Mouse (Mus musculus): ENCODE data around the gene Arl3. TPM values are rescaled to one million over a fixed set of nuclear protein-coding genes. Genes with fewer than 3 reads are reported as not detected.

Gene Arl3
- polyA plus RNA-seq, 2 experiments from 2014 or later = 22.1 to 24.5 TPM

GRCm38 (mm10) chr19:46499836-46500580 lies 73.0 kb downstream of the Arl3 start:
- ATAC-seq = peak; percentile 62

DNA sequence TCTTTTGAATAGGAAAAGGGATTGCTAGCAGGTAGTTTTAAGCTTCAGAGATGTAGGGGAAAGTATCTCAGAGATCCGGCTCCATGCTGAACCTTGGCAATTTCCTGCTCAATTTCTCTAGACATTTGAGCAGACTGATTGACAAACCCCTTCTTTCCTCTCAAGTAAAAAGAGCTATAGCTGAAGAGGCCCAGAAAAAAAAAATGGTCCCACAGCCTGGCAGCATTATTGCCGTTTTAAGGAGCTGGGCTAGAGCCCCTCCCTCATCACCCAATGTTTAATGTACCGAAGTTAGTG lies 73.5 kb downstream of the Arl3 start:
- ATAC-seq = no peak

DNA sequence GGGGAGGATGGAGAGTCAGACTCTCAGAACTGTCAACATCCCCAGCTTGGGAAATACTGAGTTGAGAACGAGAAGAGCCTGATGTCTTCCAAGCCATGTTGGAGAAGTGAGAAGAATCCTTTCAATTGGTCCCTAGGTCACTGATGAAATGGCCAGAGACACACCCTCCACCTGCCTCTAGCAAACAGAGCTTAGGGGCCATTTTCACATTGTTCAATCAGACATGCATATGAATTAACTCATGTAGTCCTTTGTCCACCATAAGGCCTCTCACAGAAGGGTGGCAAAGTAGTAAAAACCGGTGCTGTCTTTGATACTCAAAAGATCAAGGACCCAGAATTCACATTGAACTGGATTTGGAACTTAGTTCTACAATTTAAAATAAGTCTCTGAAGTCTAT lies 75.8 kb downstream of the Arl3 start:
- ATAC-seq = no peak

- ATAC-seq = no peak
These were observed 77.9 kb downstream of the Arl3 start for GRCm38 (mm10) chr19:46495136-46495535.

DNA sequence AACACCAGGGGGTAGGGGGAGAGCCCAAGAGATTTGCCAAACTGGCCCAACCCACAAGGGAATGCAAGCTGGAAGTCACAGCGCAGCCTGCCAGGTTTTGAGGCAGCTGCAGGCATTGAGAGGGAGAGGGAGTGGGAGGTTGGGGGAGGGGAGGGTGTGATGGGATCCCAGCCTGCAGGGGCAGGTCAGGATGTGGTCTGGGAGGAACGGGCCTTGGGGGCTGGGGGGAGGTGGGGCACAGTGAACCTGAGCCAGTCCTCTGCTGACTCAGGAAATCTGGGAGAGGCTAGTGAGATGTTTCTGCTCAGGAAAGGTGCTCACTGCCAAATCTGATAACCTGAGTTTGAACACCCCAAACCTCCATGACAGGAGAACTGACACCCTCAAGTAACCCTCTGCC lies 82.4 kb downstream of the Arl3 start:
- ATAC-seq = no peak

- ATAC-seq = no peak
These were observed 83.5 kb downstream of the Arl3 start for GRCm38 (mm10) chr19:46489448-46489847.

DNA sequence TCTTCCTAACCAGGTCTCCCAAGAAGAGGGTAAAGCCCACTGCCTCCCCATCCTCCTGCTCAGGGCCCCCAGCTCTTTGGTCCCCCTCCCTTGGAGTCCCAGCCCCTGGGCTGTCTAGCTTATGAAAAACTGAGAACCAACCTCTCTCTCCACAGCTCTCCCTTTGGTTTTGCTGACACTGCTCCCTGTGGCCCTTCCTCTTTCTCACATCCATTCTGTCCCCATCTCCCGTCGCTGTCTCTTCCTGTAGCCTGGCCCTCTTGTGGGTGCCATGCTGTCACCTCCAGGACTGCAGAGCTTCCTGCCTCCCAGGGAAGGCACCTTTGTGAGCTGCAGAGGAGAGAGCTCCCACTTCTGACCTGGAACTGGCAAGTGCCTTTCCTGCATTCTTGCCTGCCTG lies 86.3 kb downstream of the Arl3 start:
- ATAC-seq = no peak

GRCm38 (mm10) chr19:46485847-46486246 lies 87.2 kb downstream of the Arl3 start:
- ATAC-seq = no peak

DNA sequence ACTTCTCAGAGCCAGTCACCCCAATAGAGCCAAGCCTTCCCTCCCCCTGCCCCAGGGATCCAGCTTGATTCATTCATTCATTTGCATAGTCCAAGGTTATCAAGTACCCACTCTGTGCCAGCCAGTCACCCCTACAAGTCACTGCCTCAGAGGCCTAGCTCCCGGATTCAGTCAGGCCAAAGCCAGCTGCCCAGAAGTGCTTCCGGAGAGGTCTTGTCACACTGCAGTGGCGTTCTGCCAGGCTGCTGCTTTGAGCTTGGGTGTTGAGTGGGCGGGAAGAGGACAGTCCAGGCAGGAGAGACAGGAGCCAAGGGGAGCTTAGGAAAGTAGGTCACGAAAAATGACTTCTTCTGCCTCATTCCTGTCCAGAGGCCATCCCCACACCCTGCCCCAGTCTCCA lies 88.5 kb downstream of the Arl3 start:
- ATAC-seq = no peak

DNA sequence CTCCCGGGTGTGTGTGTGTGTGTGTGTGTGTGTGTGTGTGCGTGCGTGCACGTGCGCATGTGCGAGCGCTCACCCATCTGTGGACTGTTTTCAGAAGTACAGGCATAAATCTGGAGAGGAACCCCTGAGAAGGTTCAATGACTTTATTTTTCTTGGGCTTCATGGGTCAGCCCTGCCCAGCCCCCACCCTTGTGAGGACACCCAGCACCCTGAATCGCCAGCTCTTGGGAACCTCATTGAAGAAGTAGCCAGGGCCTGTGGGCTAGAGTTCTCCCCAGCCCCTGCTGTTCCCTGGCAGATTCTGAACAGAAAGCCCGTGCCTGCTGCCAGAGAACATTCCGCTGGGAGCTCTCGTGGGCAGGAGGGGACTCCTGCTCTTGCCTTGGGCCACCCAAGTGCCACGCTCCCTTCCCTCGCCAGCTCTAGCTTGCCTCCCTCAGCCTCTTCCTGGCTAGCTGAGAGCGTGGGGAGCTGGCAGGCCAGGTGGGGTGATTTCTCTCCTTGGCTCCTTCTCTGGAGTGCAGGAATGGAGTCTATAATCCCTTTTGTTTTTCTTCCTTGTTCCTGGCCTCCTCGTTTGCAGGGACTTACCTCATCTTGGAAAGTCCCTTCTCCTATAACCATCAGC lies 89.2 kb downstream of the Arl3 start:
- no peak for ATAC-seq

DNA sequence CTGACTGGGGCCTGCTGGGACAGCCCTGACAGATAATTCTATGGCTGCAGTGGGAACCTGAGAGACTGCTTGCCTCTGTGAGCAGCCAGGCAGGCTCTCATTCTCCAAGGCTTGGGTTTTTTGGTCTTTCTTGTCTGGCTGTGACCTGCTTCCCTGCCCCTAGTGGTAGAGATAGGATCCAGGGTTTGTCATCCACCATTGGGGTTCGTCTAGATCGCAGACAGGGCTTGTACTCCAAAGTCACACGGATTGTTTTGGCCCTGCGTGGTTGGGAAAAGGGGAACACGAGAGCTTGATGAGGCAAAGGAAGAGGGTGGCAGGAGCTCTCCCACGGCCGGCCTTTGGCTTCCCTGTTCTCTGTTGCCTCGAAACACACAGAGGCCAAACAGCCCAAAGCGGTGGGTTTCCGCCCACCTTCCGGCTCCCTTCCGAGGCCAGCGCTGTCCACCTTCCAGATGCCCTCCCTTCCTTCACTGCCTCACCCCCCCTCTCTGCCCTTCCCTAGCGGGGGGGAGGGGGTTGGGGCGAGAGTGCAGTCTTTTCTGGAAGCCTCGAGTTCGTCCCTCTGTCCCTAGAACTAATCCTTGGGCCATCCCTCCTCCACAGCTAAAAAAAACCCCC lies 90.0 kb downstream of the Arl3 start:
- ATAC-seq = no peak

DNA sequence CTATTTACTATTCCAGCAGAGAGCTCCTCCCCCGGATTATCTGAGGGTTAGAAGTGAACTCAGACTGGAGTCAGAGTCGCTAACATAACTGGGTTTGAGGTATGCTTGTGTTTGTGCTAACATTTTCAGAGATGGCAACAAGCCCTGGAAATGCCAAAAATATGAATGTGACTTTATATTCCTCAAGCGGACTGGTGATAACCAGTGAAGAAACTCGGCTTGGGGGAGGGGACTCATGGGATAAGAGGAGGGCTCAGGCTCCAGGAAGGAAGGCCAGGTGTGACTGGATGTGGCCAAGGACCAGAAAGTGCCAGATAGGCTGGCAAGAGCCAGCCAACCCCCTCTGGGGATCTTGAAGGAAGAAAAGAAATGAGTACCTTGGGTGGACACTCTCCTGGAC lies 91.2 kb downstream of the Arl3 start:
- ATAC-seq = no peak

GRCm38 (mm10) chr19:46481352-46481751 lies 91.6 kb downstream of the Arl3 start:
- no peak for ATAC-seq

Other genes starting within 250 kb of the Arl3 start
- 1 to 10 TPM; 3.4 to 4.5 TPM for gene Psd, start 246.0 kb downstream of the Arl3 start, polyA plus RNA-seq (2017; shearing (Covaris generic))
- gene Fbxl15, start 245.0 kb downstream of the Arl3 start, polyA plus RNA-seq (2017; shearing (Covaris generic)) = 1 to 10 TPM; 5.6 to 6.9 TPM
- gene Cuedc2, start 234.5 kb downstream of the Arl3 start, polyA plus RNA-seq (2017; shearing (Covaris generic)) = 10 to 100 TPM; 40.7 to 52.4 TPM
- 1 to 10 TPM; 3.9 to 7.1 TPM for gene Mfsd13a, start 232.1 kb downstream of the Arl3 start, polyA plus RNA-seq (2017; shearing (Covaris generic))
- not detected for gene 2310034G01Rik, start 222.9 kb downstream of the Arl3 start, polyA plus RNA-seq (2017; shearing (Covaris generic))
- gene Actr1a, start 177.4 kb downstream of the Arl3 start, polyA plus RNA-seq (2017; shearing (Covaris generic)) = 10 to 100 TPM; 86.1 to 87.6 TPM
- 10 to 100 TPM in 1 of 2 experiments, 1 to 10 TPM in 1; 9.4 to 12.2 TPM for gene Sufu, start 176.3 kb downstream of the Arl3 start, polyA plus RNA-seq (2017; shearing (Covaris generic))
- 10 to 100 TPM; 15.8 to 21.3 TPM for gene Trim8, start 71.5 kb downstream of the Arl3 start, polyA plus RNA-seq (2017; shearing (Covaris generic))
- 1 to 10 TPM; 4.3 to 6.9 TPM for gene Sfxn2, start 167 bp upstream of the Arl3 start, polyA plus RNA-seq (2017; shearing (Covaris generic))
- 10 to 100 TPM; 19.7 to 20.0 TPM for gene Wbp1l, start 25.9 kb upstream of the Arl3 start, polyA plus RNA-seq (2017; shearing (Covaris generic))
- gene Cyp17a1, start 100.0 kb upstream of the Arl3 start, polyA plus RNA-seq (2017; shearing (Covaris generic)) = not detected
- 1 to 10 TPM; 6.6 to 7.0 TPM for gene Borcs7, start 116.7 kb upstream of the Arl3 start, polyA plus RNA-seq (2017; shearing (Covaris generic))
- 1 to 10 TPM; 6.7 to 8.3 TPM for gene As3mt, start 134.3 kb upstream of the Arl3 start, polyA plus RNA-seq (2017; shearing (Covaris generic))
- 1 to 10 TPM in 1 of 2 experiments, under 1 TPM in 1; 0.84 to 1.2 TPM for gene Cnnm2, start 188.4 kb upstream of the Arl3 start, polyA plus RNA-seq (2017; shearing (Covaris generic))

Measured in activated CD4-positive, CD25-positive, alpha-beta regulatory T cell, adult 4 months (primary cell).